Mouse (Mus musculus): ENCODE measurements around the gene Ptrh2. TPM values are rescaled to one million over a fixed set of nuclear protein-coding genes. Genes with fewer than 3 reads are reported as not detected.

The Ptrh2 gene
- polyA plus RNA-seq, 1 experiment from 2014 or later, result 28.8 TPM

- no peaks in the 10 kb centered on the region for H3K9me3 ChIP-seq (replicated peaks; ENCODE audit: control insufficient read depth, low read length)
- no peak for ATAC-seq (ENCODE audit: insufficient read depth, low FRiP score)
- no peak overlapping the region for H3K4me2 ChIP-seq (ENCODE audit: low read depth, low read length)
- H3K4me3 ChIP-seq (replicated peaks; ENCODE audit: low read length), result no peak overlapping the region
- no peak overlapping the region for H3K9ac ChIP-seq (ENCODE audit: low read length)
- no peaks in the 10 kb centered on the region; the same call in 1 of the 2 replicates for H3K36me3 ChIP-seq (ENCODE audit: control insufficient read depth, insufficient read depth, low read length)
- no peaks in the 10 kb centered on the region for H3K27me3 ChIP-seq (ENCODE audit: control insufficient read depth, insufficient read depth, low read length)
- no peaks in the 10 kb centered on the region for H3K4me1 ChIP-seq (ENCODE audit: control insufficient read depth, insufficient read depth, low read length)
- no peak overlapping the region for H3K27ac ChIP-seq (ENCODE audit: low read length)
These were observed 19.8 kb upstream of the Ptrh2 start for GRCm38 (mm10) chr11:86663977-86664376.

- Histone ChIP-seq H3K4me3 (replicated peaks; ENCODE audit: low read length) (no peak overlapping the region), H3K9ac (ENCODE audit: low read length) (no peak overlapping the region), H3K36me3 (ENCODE audit: control insufficient read depth, insufficient read depth, low read length) (no peaks in the 10 kb centered on the region; the same call in 1 of the 2 replicates), H3K4me2 (ENCODE audit: low read depth, low read length) (no peak overlapping the region), H3K4me1 (ENCODE audit: control insufficient read depth, insufficient read depth, low read length) (no peaks in the 10 kb centered on the region), H3K9me3 (replicated peaks; ENCODE audit: control insufficient read depth, low read length) (no peaks in the 10 kb centered on the region), H3K27ac (ENCODE audit: low read length) (no peak overlapping the region), H3K27me3 (ENCODE audit: control insufficient read depth, insufficient read depth, low read length) (no peaks in the 10 kb centered on the region)
- WGBS, result 87% methylated on average over 3 of the region's 3 CpGs
- ATAC-seq (ENCODE audit: insufficient read depth, low FRiP score), result no peak
These were observed 19.4 kb upstream of the Ptrh2 start for GRCm38 (mm10) chr11:86664406-86664805.

- Histone ChIP-seq H3K4me1 (ENCODE audit: control insufficient read depth, insufficient read depth, low read length) (no peaks in the 10 kb centered on the region), H3K4me3 (replicated peaks; ENCODE audit: low read length) (no peak overlapping the region), H3K4me2 (ENCODE audit: low read depth, low read length) (no peak overlapping the region), H3K27me3 (ENCODE audit: control insufficient read depth, insufficient read depth, low read length) (no peaks in the 10 kb centered on the region), H3K9ac (ENCODE audit: low read length) (no peak overlapping the region), H3K9me3 (replicated peaks; ENCODE audit: control insufficient read depth, low read length) (no peaks in the 10 kb centered on the region), H3K36me3 (ENCODE audit: control insufficient read depth, insufficient read depth, low read length) (no peaks in the 10 kb centered on the region), H3K27ac (ENCODE audit: low read length) (no peak overlapping the region)
- ATAC-seq (ENCODE audit: insufficient read depth, low FRiP score), result no peak
- 73% methylated on average over 2 of the region's 2 CpGs for WGBS
These were observed 16.2 kb upstream of the Ptrh2 start for GRCm38 (mm10) chr11:86667553-86667952.

GRCm38 (mm10) chr11:86668169-86668568, 15.6 kb upstream of the Ptrh2 start:
- WGBS, result 88% methylated on average over 3 of the region's 3 CpGs
- Histone ChIP-seq H3K36me3 (ENCODE audit: control insufficient read depth, insufficient read depth, low read length) (no peaks in the 10 kb centered on the region), H3K4me1 (ENCODE audit: control insufficient read depth, insufficient read depth, low read length) (no peaks in the 10 kb centered on the region), H3K27me3 (ENCODE audit: control insufficient read depth, insufficient read depth, low read length) (no peaks in the 10 kb centered on the region), H3K4me3 (replicated peaks; ENCODE audit: low read length) (no peak overlapping the region), H3K27ac (ENCODE audit: low read length) (no peak overlapping the region), H3K4me2 (ENCODE audit: low read depth, low read length) (no peak overlapping the region), H3K9me3 (replicated peaks; ENCODE audit: control insufficient read depth, low read length) (no peaks in the 10 kb centered on the region), H3K9ac (ENCODE audit: low read length) (no peak overlapping the region)
- ATAC-seq (ENCODE audit: insufficient read depth, low FRiP score), result no peak

- Histone ChIP-seq H3K9ac (ENCODE audit: low read length) (no peak overlapping the region), H3K27ac (ENCODE audit: low read length) (no peak overlapping the region), H3K4me1 (ENCODE audit: control insufficient read depth, insufficient read depth, low read length) (no peaks in the 10 kb centered on the region), H3K27me3 (ENCODE audit: control insufficient read depth, insufficient read depth, low read length) (no peaks in the 10 kb centered on the region), H3K4me2 (ENCODE audit: low read depth, low read length) (no peak overlapping the region), H3K4me3 (replicated peaks; ENCODE audit: low read length) (no peak overlapping the region), H3K9me3 (replicated peaks; ENCODE audit: control insufficient read depth, low read length) (no peaks in the 10 kb centered on the region), H3K36me3 (ENCODE audit: control insufficient read depth, insufficient read depth, low read length) (no peaks in the 10 kb centered on the region)
- no peak for ATAC-seq (ENCODE audit: insufficient read depth, low FRiP score)
- WGBS, result 72% methylated on average over 3 of the region's 3 CpGs
These were observed 12.6 kb upstream of the Ptrh2 start for GRCm38 (mm10) chr11:86671041-86671675.

- ATAC-seq (ENCODE audit: insufficient read depth, low FRiP score), result no peak
- Histone ChIP-seq H3K27ac (ENCODE audit: low read length) (no peak overlapping the region), H3K36me3 (ENCODE audit: control insufficient read depth, insufficient read depth, low read length) (no peaks in the 10 kb centered on the region), H3K4me2 (ENCODE audit: low read depth, low read length) (no peak overlapping the region), H3K4me3 (replicated peaks; ENCODE audit: low read length) (no peak overlapping the region), H3K27me3 (ENCODE audit: control insufficient read depth, insufficient read depth, low read length) (no peaks in the 10 kb centered on the region), H3K9ac (ENCODE audit: low read length) (no peak overlapping the region), H3K4me1 (ENCODE audit: control insufficient read depth, insufficient read depth, low read length) (peaks cover 4% of the 10 kb centered on the region; the same call in 1 of the 2 replicates), H3K9me3 (replicated peaks; ENCODE audit: control insufficient read depth, low read length) (no peaks in the 10 kb centered on the region)
- 72% methylated on average over 3 of the region's 3 CpGs for WGBS
These were observed 11.0 kb upstream of the Ptrh2 start for GRCm38 (mm10) chr11:86672772-86673171.

- 77% methylated on average over 4 of the region's 4 CpGs for WGBS
- H3K4me2 ChIP-seq (ENCODE audit: low read depth, low read length), result no peak overlapping the region
- no peaks in the 10 kb centered on the region for H3K36me3 ChIP-seq (ENCODE audit: control insufficient read depth, insufficient read depth, low read length)
- peaks cover 4% of the 10 kb centered on the region; the same call in 1 of the 2 replicates for H3K4me1 ChIP-seq (ENCODE audit: control insufficient read depth, insufficient read depth, low read length)
- H3K4me3 ChIP-seq (replicated peaks; ENCODE audit: low read length), result no peak overlapping the region
- H3K9ac ChIP-seq (ENCODE audit: low read length), result no peak overlapping the region
- no peak overlapping the region for H3K27ac ChIP-seq (ENCODE audit: low read length)
- ATAC-seq (ENCODE audit: insufficient read depth, low FRiP score), result no peak
- no peaks in the 10 kb centered on the region for H3K27me3 ChIP-seq (ENCODE audit: control insufficient read depth, insufficient read depth, low read length)
- no peaks in the 10 kb centered on the region for H3K9me3 ChIP-seq (replicated peaks; ENCODE audit: control insufficient read depth, low read length)
These were observed 8.3 kb upstream of the Ptrh2 start for GRCm38 (mm10) chr11:86675520-86675919.

- H3K36me3 ChIP-seq (ENCODE audit: control insufficient read depth, insufficient read depth, low read length), result no peaks in the 10 kb centered on the region
- H3K9ac ChIP-seq (ENCODE audit: low read length), result no peak overlapping the region
- H3K4me1 ChIP-seq (ENCODE audit: control insufficient read depth, insufficient read depth, low read length), result peaks cover 9% of the 10 kb centered on the region
- H3K27ac ChIP-seq (ENCODE audit: low read length), result no peak overlapping the region
- ATAC-seq (ENCODE audit: insufficient read depth, low FRiP score), result no peak
- H3K4me3 ChIP-seq (replicated peaks; ENCODE audit: low read length), result no peak overlapping the region
- 72% methylated on average over 5 of the region's 5 CpGs for WGBS
- no peak overlapping the region for H3K4me2 ChIP-seq (ENCODE audit: low read depth, low read length)
- H3K27me3 ChIP-seq (ENCODE audit: control insufficient read depth, insufficient read depth, low read length), result no peaks in the 10 kb centered on the region
- H3K9me3 ChIP-seq (replicated peaks; ENCODE audit: control insufficient read depth, low read length), result no peaks in the 10 kb centered on the region
These were observed 4.8 kb upstream of the Ptrh2 start for GRCm38 (mm10) chr11:86678957-86679356.

GRCm38 (mm10) chr11:86680729-86681128, 3.1 kb upstream of the Ptrh2 start:
- H3K9me3 ChIP-seq (replicated peaks; ENCODE audit: control insufficient read depth, low read length), result no peaks in the 10 kb centered on the region
- H3K4me1 ChIP-seq (ENCODE audit: control insufficient read depth, insufficient read depth, low read length), result peaks cover 17% of the 10 kb centered on the region
- H3K4me3 ChIP-seq (replicated peaks; ENCODE audit: low read length), result no peak overlapping the region
- no peaks in the 10 kb centered on the region for H3K27me3 ChIP-seq (ENCODE audit: control insufficient read depth, insufficient read depth, low read length)
- no peak overlapping the region for H3K9ac ChIP-seq (ENCODE audit: low read length)
- H3K27ac ChIP-seq (ENCODE audit: low read length), result no peak overlapping the region
- no peak for ATAC-seq (ENCODE audit: insufficient read depth, low FRiP score)
- 94% methylated on average over 3 of the region's 3 CpGs for WGBS
- no peak overlapping the region for H3K4me2 ChIP-seq (ENCODE audit: low read depth, low read length)
- no peaks in the 10 kb centered on the region for H3K36me3 ChIP-seq (ENCODE audit: control insufficient read depth, insufficient read depth, low read length)
